Mouse (Mus musculus) embryo, embryonic 11 days (tissue): ENCODE results near the gene Spata45.

Source experiments
- DNase-seq: peaks from one replicate; pipeline ENCODE4 v3.0.0-alpha.2; 2015

The Spata45 gene

DNA sequence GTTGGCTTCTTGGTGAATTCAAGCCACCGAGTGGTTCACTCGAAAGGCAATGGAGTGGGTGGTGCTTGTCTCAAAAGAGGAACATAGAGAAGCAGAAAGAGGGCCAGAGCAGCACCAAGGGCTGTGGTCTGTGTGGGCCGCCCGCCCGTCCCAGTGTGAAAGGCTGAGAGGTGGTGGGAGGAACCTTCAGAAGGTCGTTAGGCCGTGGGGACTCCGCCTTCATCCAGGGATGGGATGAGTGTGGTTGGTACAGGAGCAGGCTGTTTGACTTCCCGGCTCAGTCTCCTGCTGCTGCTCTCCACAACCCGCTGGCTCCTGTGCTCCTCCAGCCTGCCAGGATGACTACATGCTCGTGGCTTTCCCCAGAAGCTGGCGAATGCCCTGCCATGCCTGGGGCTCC is 49.2 kb downstream of the Spata45 start:
- DNase-seq = no peak

GRCm38 (mm10) chr1:191086304-191086878 is 50.0 kb downstream of the Spata45 start:
- no peak for DNase-seq

DNA sequence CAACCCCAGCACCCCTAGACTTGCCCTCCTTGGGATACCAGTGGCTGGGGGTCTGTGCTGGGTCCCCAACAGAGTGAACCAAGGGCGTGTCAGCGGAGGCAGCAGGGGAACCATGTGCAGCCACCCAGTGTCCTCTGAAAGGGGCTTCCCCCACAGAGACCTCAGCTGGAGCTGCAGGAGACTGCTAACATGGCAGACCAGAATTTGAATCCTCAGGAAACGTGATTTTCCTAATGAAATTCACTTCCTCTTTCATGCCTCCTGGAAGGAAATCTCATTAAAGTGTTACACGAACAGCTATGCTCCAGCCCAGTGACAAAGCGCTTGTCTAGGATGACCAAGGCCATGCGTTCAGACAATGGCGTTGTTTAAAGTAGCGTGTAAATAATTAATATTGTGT is 50.5 kb downstream of the Spata45 start:
- no peak for DNase-seq

- DNase-seq = no peak
Observed at GRCm38 (mm10) chr1:191087955-191088354, 51.5 kb downstream of the Spata45 start.

DNA sequence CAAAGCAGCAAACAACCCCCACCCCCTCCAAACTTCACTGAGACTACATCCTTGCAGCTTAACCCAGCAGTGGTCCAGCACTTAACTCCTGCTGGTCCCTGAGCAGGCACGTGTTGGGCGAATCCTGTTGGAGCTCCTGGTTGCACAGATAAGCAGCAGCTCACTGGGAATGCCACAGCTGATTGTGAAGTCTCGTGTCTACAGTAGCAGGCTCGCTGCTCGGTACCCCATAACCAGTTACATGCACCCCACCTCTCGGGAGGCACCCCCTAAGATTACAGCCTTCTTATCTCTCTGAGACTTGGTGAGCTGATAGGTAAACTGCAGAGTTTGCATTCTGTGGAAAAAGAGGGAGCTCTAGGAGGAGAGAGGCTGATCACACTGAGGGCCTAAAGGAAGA is 52.9 kb downstream of the Spata45 start:
- DNase-seq = no peak

DNA sequence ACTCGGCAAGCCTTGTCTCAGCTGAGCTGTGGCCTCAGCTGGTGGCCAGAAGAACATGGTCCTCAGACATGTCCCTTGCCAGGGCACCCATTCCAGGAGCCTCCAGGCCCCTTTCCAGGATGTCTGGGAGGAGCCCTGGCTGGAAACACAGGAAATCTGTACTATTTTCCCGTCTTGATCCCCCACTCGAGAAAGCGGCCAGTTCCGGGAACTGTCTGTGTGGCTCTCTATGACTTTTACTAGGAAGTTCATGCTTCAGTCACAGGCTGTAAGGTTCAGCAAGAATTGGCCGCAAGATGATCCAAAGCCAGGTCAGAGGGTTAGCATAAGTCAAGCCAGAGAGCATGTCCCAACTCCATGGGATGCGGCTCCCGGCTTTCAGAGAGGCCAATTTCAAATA is 55.6 kb downstream of the Spata45 start:
- no peak for DNase-seq
